Mouse (Mus musculus): Measurements from ENCODE around the gene Trim16.

DNA sequence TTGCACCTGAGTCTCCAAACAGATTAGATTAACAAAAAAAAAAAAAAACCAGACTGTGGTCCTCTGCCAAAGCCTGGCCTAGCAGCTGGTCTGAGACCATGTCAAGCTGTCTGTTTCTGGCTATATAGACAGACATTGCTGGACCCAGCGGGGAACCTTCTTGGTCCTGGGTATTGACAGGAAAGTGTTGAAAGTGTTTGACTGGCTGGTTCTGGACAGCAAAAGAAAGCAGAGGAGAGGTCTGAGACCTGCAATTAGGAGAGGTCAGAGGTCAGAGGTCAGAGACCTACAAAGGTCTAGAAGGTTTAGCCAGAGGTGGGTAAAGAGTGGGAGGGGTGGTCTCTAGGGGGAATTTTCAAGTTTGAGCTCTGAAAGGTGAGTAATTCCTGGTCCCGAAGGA, 28.3 kb downstream of the Trim16 start:
- TF ChIP-seq CTCF (IDR thresholded peaks at IDR 0.05; ENCODE audit: control insufficient read depth, insufficient read depth, insufficient read length) (no peak), USF1 (IDR thresholded peaks at IDR 0.05; ENCODE audit: low read depth) (no peak), FOSL1 (IDR thresholded peaks at IDR 0.05; ENCODE audit: insufficient read depth, low read length, poor library complexity, severe bottlenecking) (no peak)
